Mouse (Mus musculus) yolk sac, embryonic 10.5 days (tissue): Measurements from ENCODE around the gene Cnn1.
"Not testable (repeated sequence)": the region's sequence is repeated elsewhere in the genome, so short reads cannot be mapped to it uniquely, and the experiment has no call there.

Source experiments
- DNase-seq: peaks from one replicate; pipeline ENCODE4 v3.0.0-alpha.2; 2017; ENCODE audit warnings: low spot score

Gene Cnn1

DNA sequence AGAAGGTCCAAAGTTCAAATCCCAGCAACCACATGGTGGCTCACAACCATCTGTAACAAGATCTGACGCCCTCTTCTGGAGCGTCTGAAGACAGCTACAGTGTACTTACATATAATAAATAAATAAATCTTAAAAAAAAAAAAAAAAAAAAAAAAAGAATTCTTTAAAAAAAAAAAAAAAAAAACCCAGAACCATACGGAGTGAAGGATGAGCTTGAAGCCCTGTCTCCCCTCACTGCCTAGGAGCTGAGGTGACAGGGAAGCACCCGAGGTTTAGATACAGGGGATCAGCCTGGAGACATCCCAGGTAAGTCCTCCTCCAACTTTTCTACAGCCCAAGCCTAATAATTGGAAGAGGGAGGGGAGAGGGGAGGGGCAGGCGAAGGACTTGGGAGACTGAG, 23.2 kb upstream of the Cnn1 start:
- DNase-seq: not testable (repeated sequence)

DNA sequence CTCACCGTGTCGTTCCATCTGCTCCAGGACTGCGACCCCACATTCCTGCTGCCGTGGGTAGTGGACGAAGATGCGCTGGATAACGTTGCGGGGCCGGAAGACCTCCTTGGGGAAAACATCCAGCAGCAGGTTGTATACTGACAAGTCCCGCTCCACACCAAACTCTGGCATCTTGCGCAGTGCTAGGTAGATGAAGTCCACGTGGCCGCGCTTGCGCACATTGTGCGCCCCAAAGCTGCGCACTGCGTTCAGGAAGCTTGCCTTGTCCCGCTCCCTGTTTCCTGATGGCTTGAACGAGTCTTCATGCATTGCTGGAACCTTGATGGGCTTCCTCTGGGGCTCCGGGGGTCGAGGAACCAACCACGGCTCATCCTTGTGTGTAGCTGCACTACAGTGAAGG, 22.8 kb upstream of the Cnn1 start:
- no peak for DNase-seq

DNA sequence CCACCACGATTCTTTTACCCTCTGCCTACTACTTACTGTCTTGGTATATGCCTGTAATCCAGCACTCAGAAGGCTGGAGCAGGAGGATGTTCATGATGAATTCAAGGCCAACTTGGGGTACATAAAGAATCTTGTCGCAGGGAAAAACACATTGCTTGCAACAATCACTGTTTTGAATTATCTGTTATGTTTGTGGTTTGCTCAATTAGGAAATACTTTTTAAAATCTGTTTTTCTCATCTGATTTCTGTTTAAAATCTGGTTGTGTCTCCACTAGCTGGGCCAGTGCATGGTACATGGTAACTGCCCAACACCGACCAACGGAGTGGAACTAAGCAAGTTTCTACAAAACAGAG, 14.4 kb upstream of the Cnn1 start:
- DNase-seq: no peak

DNA sequence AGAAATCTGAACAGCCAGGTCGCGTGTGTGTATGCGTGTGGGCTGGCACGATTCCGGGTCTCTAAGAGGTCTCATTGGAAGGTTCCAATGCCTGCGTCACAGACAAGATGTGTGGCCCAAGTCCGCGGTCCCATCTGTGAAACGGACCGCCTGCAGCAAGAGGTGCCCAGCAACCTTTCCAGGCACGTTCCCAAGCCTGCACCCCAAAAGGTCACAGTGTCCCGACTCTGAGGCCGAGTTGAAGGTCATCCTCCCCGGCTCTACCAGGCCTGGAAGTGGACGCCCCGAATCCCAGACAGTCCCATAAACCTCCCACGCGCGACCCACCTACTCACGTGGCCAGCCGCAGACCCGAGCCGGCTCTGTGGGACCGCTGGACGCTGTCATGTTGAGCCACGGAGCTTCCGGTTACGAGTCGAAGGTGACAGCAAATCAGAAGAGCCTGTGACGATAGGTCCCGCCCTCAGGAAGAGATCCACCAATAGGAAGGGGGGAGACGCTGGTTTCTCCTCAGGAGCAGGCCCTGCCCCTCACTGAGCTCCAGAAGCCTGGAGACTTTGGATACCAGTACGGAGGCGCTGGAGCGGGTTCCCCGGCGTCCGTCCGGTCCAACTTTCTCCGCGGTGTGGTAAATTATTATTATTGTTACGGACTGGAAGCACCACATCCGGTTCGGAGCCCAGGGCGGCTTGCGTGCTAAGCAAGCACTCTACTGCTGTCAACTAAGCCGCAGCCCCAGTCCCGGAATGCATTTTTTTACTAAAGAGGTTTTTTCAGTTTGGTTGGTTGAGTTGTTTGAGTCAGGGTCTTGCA, 13.8 kb upstream of the Cnn1 start, which contains the start of gene Ecsit:
Ecsit (minus strand) TSS at position 417 of the 813 bp plus-strand sequence.
- peak; percentile 95 for DNase-seq

DNA sequence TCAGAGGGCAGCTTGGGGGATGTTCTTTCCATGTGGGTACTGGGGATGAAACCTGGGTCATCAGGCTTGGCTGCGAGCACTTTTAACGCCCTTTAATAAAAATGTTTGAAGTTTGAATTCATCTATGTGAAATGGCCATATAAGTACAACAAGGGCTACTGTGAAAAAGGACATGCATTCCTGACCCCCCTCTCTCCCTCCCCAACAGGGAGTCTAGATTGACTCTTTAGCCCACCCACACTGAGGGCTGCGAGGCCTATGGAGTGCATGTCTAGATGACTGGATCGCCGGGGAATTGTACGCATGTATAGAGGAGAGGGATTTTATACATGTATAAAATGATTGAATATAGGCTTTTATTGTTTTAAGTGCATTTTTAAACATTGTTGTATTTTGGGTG, 13.0 kb upstream of the Cnn1 start:
- no peak for DNase-seq

DNA sequence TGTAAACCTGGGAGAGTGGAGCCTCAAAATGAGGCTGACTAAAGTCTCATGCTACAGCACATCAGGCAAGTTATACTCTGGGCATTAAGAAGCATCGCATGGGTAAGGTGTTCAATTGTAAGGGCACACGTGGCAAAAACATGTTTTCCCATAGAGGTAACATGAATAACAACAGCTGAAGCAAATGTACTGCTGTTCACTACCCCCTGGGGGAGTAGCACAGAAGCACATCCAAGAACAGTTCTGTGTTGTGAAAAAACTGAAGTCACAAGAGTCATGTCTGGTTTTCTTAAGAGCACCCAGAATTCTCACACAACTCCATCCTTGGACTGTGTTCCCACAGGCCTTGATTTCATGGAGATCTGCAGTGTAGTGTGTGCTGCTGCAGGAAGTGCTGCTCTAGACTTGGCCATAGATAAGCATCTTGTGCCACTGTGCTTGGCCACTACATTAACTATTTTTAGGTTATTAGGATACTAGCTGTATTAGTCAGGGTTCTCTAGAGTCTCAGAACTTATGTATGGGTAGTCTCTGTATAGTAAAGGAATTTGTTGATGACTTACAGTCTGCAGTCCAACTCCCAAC, 11.9 kb upstream of the Cnn1 start:
- no peak for DNase-seq

DNA sequence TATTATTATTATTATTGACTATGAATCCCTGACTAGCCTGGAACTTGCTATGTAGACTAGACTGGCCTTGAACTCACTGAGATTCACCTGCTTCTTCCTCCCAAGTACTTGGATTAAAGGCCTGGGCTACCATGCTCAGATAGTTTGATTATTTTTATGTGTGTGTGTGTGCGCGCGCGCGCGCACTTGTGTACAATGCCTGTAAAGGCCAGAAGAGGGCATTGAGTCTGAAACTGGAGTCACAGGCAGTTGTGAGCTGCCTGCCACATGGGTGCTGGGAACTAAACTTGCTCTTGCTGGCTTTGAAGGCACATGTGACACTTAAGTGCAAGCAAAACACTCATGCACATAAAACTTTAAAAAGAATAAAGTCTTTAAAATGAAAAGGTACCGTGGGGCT, 9.7 kb upstream of the Cnn1 start:
- no peak for DNase-seq

DNA sequence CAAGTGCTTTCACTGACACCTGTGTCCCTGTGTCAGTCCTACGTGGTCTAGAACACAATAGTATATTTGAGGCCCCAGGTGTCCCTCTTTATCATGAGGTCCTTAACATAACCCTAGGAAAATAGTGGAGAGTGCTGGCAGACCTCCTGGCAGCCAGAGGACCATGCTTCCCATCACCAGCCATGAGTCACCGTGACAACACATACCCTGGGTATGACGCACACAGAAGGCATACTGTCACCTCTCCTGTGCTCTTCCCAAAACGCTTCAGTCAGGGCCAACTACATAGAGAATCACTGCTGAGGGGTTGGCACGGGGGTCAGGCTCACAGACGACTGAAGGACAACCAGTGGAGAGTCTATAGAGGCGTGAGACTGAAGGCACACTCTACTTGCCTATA, 9.0 kb upstream of the Cnn1 start:
- DNase-seq: no peak

DNA sequence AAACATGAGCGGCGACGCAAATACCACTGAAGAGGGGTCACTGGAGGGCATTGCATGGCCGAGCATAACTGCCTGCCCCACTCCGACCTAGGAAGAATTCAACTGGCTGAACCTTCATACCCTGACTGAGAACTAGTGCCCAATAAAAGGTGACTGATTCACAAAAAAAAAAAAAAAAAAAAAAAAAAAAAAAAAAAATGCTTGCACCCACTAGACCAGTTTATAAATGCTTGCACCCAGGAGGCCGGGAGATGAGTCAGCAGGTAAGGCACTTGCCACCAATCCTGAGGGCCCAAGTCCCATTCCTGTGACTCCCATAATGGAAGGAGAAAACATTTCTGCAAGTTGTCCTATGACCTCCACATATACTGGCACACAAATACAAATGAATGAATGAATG, 6.3 kb upstream of the Cnn1 start:
- DNase-seq: no peak

DNA sequence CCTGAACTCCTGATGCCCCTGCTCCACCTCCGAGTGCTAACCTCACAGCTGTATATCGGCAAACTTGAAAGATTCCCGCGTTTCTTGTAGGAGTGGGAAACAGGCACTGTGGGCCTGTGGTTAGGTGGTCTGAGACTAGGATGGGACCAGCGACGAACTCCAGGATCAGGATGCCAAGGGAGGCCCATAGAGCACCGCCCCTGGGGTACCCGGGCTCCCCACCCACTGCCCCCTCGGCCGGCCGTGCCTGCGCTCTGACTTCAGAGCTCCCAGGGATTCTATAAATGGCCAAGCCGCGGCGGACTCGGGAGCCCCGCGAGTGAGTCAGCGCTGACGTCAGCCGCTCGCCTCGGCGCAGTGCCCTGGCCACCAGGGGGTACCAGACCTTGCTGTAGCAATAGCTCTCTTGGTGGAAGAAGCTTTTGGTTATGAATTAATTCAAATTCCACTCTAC, 3.1 kb upstream of the Cnn1 start:
- DNase-seq: peak; percentile 58

DNA sequence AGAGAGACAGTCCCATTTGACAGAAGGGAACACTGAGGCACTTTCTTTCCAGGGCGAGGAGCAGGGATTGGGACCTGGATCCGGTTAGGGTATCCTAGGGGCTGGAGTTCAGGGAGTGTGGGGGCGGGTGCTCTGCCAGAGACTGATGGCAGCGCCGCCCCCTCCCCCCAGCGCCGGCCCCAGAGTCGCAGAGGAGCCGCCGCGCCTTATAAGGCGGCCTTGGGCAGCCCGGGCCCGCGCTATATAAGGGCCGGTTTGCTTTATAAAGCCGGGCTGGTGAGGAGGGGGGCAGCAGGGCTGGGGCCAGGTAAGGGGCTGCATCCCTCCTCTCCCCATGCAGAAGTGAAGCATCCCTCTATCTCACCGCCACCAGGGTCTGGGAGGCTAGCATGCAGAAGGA, 906 bp downstream of the Cnn1 start:
- no peak for DNase-seq

DNA sequence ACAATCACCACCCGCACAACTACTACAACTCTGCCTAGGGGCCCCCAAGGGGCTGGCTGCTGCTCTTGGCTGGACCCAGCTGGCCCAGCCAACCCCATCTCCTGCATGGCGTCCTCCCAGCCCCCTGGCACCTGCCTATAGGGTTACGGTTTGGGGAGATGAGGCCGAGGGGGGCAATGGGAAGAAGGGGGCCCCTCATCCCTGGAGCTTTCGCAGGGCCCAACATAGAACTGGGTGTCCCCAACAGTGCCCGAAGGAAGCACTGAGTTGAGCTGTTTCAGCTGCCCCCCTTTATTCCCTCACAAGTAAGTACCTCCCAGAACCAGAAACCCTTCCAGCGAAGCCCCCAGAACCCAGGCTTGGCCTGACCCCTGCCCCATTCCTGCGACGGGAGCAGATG, 9.2 kb downstream of the Cnn1 start:
- no peak for DNase-seq

DNA sequence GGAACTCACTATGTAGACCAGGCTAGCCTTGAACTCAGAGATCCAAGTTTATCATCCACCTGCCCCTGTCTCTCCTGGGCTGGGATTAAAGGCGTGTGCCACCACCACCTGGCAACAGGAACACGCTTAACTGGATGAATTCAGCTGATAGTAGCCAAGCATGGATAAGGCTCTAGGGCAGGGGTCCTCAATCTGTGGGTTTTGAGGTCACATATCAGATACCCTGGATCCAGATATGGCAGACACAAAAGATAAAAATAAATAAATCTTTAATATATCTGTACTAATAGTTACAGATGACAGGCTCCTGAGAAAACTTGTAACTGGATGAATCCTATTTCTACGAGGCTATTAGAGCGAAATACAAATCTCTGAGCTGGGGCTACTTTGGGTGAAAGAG, 16.6 kb downstream of the Cnn1 start:
- DNase-seq: no peak

DNA sequence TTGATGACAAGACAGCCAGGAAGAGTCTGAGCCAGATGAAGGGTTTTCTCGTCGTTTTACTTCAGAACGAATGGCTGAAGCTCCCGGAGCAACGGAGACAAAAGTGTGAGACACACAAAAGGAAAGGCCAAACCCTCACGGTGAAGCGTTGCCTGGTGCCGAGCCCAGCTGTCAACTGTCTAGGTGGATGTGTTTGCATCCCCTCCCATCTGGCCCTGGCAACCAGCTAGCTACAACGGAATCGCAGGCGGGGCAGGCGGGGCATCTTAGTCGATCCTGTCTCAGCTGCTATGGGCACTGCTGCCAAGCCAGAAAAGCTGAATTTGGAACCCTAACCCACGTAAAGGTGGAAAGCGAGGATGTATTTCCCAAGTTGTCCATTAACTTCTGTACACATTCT, 17.1 kb downstream of the Cnn1 start:
- no peak for DNase-seq

DNA sequence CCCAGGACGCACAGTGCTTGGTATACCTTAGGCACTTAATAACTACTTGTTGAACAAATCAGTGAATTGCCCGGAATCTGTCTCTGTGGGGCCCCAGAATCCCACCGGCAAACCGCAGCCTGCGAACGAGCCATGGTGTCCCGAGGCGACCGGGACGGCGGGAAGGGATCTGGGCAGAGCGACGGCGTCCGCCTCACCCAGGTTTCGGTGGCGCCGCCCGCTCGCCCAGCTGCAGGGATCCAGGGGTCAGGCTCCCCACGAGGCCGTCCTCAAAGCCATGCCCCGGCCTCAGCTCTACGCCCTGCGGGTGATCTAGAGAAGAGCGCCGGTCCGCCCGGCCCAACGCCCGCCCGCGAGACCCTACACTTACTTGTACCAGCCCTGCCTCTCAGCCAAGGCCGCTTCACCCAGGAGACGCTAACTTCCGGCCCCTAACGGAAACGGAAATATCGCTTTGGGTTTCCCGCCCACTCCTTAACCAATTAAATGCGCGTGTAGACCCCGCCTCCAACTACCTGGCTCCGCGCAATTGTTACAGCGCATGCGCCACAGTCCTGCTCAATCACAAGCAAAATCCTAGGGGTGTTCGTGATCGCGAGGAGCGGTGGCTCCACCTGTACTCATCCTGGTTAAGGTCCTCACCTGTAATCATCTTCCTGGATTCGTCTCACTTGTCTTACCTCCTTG, 17.9 kb downstream of the Cnn1 start, which contains the start of gene Elof1:
Elof1 (minus strand) TSS at position 433 of the 687 bp plus-strand sequence.
- DNase-seq: peak; percentile 94

DNA sequence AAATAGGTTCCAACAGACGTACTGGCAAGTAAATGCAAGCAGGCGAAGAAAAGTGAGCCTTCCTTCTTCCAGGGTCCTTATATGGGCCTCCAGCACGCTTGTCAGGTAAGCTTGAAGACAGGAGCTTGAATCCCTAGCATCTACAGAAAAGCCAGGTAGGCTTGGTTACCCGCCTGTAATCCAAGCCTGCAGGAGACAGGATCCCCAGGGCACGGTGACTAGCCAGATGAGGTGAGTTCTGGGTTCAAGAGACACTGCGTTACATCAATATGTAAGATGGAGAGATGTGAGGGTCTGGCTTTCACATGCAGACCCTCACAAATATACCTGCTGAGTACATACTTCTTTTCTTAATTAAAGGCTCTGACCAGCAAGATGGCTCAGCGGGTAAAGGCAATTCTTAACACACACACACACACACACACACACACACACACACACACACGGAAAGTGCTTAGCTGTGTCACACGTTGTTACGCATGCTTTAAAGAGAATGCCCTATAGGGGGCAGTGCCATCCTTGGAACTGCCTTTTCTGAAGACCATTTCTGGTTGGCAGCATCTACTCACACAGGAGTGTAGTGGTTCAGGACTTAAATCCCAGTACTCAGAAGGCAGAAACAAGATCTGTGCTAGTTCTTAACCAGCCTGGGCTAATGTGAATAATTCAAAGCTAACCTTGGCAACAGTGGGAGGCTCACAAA, 18.9 kb downstream of the Cnn1 start:
- peak; percentile 31 for DNase-seq

DNA sequence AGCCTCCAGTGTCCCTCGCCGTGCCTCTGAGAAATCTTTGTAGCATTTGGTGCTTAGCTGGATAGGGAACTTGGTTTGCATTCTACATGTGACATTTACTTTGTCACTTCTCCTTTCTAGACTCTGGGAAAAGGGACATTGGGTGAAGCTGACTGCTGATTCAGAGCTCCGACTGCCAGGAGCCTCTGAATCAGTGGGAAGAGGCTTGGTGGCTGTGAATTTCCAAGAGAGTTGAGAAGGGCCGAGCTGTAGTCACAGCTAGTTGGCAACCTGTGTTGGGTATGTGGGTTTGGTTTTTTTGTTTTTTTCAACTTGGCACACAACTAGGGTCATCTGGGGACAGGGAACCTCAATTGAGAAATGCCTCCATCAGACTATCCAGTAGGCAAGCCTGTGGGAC, 20.5 kb downstream of the Cnn1 start:
- DNase-seq: no peak

DNA sequence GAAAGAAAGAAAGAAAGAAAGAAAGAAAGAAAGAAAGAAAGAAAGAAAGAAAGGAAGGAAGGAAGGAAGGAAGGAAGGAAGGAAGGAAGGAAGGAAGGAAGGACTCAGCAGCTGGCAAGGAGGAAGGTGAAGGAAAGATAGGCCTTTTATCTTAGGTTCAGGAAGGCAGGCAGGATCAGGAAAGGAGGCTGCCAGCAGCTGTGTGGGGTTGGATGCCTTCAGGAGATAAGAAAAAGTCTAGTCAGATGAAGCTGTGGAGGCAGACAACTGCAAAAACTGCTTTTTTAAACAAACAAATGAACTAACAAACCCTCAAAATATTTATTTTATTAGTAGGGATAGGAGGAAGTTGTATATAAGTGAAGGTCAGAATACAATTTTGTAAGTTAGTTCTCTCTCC, 22.5 kb downstream of the Cnn1 start:
- no peak for DNase-seq

DNA sequence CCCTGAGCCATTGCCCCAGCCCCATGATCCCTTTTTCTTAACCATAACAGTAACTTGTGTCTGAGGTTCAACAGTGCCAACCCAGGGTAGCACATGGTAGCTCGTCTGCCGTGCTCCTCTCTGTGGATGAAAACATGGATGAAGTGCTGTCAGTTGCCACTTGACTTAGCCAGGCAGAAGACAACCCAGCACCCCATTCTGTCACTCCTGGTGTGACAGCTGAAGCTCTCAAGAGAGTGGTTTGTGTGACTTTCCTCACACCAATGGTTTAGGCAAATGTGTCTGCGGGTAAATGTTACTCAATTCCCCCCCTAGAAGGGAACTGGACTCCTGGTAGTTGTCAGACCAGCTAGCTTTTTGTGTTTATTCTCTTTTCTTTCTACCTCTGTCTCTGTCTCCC, 23.0 kb downstream of the Cnn1 start:
- DNase-seq: no peak

DNA sequence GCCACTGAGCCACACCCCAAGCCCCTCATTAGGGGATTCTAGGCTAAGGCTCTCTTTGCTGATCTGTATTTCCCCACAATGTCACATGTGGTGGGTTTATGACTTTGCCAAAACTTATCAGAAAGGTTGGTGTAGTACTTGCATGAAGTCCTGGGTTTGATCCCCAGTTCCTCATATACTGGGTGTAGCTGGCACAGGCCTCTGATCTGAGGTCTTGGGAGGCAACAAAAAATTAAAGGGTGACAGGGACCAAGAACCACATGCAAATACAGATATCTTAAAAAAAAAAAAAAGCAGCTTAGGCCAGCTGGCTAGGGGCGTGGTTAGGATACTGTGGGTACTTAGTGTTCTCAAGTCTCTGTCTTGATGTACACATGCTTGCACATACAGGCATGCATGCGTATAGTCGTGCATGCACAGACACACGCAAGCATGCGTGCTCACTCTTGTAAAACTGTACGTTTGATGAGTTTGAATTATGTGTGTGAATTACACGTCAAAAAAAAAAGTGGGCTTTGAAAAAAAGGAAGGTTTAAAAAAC, 24.1 kb downstream of the Cnn1 start:
- DNase-seq: no peak

DNA sequence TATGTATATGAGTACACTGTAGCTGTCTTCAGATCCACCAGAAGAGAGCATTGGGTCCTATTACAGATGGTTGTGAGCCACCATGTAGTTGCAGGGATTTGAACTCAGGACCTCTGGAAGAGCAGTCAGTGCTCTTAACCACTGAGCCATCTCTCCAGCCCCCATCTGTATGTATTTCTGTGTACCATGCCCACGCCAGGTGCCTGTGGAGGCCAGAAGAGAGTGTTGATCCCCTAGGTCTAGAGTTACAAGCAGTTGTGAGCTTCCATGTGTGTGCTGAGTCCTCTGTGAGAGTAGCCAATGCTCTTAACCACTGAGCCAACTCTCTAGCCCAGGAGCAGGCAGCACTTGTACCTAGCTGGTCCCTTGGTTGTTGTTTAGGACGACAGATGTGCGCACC, 25.2 kb downstream of the Cnn1 start:
- DNase-seq: no peak
